Mouse (Mus musculus) neural tube, embryonic 13.5 days (tissue): ENCODE measurements at regions not wholly inside any gene's neighbourhood (a gene's known extent, or its start where the extent isn't known, plus 50 kb on each side); places are given as distances from the start of the nearest gene placed in this dataset.

Source experiments
- ATAC-seq: fragments of 200-750 bp; cut with Nextera tagmentation; 2 replicates; pipeline ENCODE4 v1.8.0; 2017; ENCODE audit warnings: low read depth, mild to moderate bottlenecking, moderate TSS enrichment, moderate library complexity
- H3K27ac ChIP-seq: fragments of 300-500 bp; sonication (generic); replicated peaks from 2 replicates; pipeline ENCODE4 v1.5.1; 2015; ENCODE audit warnings: moderate library complexity, mild to moderate bottlenecking, inconsistent platforms
- H3K27me3 ChIP-seq: fragments of 300-500 bp; sonication (generic); 2 replicates; pipeline ENCODE4 v1.6.1; 2015; ENCODE audit warnings: mild to moderate bottlenecking, inconsistent platforms
- H3K36me3 ChIP-seq: fragments of 300-500 bp; sonication (generic); 2 replicates; pipeline ENCODE4 v1.6.1; 2015; ENCODE audit warnings: mild to moderate bottlenecking, inconsistent platforms
- H3K4me1 ChIP-seq: fragments of 300-500 bp; sonication (generic); replicated peaks from 2 replicates; pipeline ENCODE4 v1.6.1; 2015; ENCODE audit warnings: inconsistent platforms
- H3K4me2 ChIP-seq: fragments of 300-500 bp; sonication (generic); 2 replicates; pipeline ENCODE4 v1.6.1; 2015; ENCODE audit warnings: inconsistent platforms, mild to moderate bottlenecking, moderate library complexity
- H3K4me3 ChIP-seq: fragments of 300-500 bp; sonication (generic); 2 replicates; pipeline ENCODE4 v1.5.1; 2015; ENCODE audit warnings: mild to moderate bottlenecking, inconsistent platforms
- H3K9ac ChIP-seq: fragments of 300-500 bp; sonication (generic); 2 replicates; pipeline ENCODE4 v1.6.1; 2015; ENCODE audit warnings: moderate library complexity, mild to moderate bottlenecking, inconsistent platforms
- H3K9me3 ChIP-seq: fragments of 300-500 bp; sonication (generic); 2 replicates; pipeline ENCODE4 v1.6.1; 2016; ENCODE audit warnings: inconsistent platforms
- WGBS: fragments of 180-500 bp; shearing (Covaris S2); methylation state at CpG from one replicate; pipeline ENCODE4 v1.1.7; 2015; 5-methylcytosine and 5-hydroxymethylcytosine counted together

- WGBS, result 73% methylated on average over 24 of the region's 24 CpGs
- H3K27me3 ChIP-seq, result no peaks in the 10 kb centered on the region
- no peak overlapping the region for H3K9ac ChIP-seq
- ATAC-seq, result no peak
- H3K27ac ChIP-seq, result no peak overlapping the region
- no peak overlapping the region for H3K4me3 ChIP-seq
- no peak overlapping the region for H3K4me2 ChIP-seq
- no peaks in the 10 kb centered on the region for H3K36me3 ChIP-seq
- H3K4me1 ChIP-seq, result no peaks in the 10 kb centered on the region
- no peaks in the 10 kb centered on the region for H3K9me3 ChIP-seq
Measured at GRCm38 (mm10) chr5:138875180-138876076, 55.5 kb downstream of the Gm5294 start.

- no peak overlapping the region for H3K9ac ChIP-seq
- H3K4me2 ChIP-seq, result no peak overlapping the region
- H3K27ac ChIP-seq, result no peak overlapping the region
- ATAC-seq, result no peak
- no peaks in the 10 kb centered on the region for H3K27me3 ChIP-seq
- no peak overlapping the region for H3K4me3 ChIP-seq
- H3K9me3 ChIP-seq, result no peaks in the 10 kb centered on the region
- no peaks in the 10 kb centered on the region for H3K4me1 ChIP-seq
- 46% methylated on average over 9 of the region's 9 CpGs for WGBS
- no peaks in the 10 kb centered on the region for H3K36me3 ChIP-seq
Measured at GRCm38 (mm10) chr5:138881649-138882226, 61.9 kb downstream of the Gm5294 start.

DNA sequence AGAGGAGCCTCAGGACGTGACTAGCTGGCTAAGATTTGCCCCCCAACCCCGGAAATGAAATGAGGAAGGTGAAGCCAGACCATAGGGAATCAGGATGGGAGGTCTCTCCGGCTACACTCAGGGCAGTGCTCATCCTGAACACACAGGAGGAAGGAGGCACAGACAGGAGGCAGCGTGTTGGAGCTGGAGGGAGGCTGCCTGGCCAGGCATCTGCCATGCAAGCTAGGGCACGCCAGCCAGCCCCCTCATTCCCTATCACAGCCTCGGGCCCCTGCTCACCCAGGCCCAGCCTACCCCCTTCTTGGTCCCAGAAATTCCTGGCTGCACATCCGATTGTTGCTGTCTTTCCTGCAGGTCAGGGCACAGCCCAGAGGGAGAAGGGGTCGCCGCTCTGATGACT lies 63.7 kb downstream of the Gm5294 start:
- Histone ChIP-seq H3K4me2 (no peak overlapping the region), H3K27me3 (no peaks in the 10 kb centered on the region), H3K27ac (no peak overlapping the region), H3K36me3 (no peaks in the 10 kb centered on the region), H3K4me3 (no peak overlapping the region), H3K9ac (no peak overlapping the region), H3K9me3 (no peaks in the 10 kb centered on the region), H3K4me1 (no peaks in the 10 kb centered on the region)
- ATAC-seq, result no peak
- 76% methylated on average over 9 of the region's 9 CpGs for WGBS

GRCm38 (mm10) chr5:138885905-138886304 lies 66.0 kb downstream of the Gm5294 start:
- Histone ChIP-seq H3K27ac (no peak overlapping the region), H3K9me3 (no peaks in the 10 kb centered on the region), H3K9ac (no peak overlapping the region), H3K4me1 (no peaks in the 10 kb centered on the region), H3K36me3 (no peaks in the 10 kb centered on the region), H3K27me3 (no peaks in the 10 kb centered on the region), H3K4me2 (no peak overlapping the region), H3K4me3 (no peak overlapping the region)
- 77% methylated on average over 3 of the region's 3 CpGs for WGBS
- no peak for ATAC-seq

DNA sequence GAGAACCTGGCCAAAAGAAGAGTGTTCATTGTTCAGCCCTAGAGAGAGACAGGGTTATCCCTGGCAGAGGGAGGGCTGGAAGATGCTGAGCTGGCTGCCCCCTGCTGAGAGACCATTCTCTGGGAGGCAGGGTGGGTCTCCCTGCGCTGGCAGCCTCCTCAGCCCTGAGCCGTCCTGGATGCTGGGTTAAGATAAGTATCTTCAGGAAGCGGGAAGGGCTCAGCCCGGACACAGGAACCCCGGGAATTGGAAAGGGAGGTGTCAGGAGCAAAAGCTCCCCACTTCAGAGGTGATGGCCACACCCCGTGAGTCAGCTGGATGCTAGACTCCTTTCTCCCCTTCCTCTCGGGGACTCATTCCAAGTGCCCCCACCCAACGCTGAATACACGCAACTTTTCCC lies 68.9 kb downstream of the Gm5294 start:
- 74% methylated on average over 9 of the region's 9 CpGs for WGBS
- no peak overlapping the region for H3K4me2 ChIP-seq
- no peak for ATAC-seq

DNA sequence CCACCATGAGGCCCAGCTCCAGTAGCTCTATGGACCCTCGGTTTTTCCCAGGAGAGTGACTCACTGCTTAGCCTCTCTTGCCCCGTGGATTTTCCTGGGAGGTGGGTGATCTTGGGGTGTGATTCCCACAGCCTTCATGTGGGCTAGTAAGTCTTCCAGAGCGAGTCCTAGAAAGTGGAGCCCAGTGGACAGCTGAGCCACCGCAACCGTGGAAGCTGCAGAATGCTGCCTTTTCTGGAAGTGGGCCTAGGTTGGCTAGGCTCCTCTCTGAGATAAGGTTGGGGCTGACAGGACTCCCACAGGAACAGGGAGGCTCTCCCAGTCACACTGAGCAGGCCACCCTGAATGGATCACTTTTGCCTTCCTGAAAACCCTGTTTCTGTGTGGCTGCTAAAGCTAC lies 69.9 kb downstream of the Gm5294 start:
- H3K4me3 ChIP-seq, result no peak overlapping the region
- WGBS, result 89% methylated on average over 5 of the region's 5 CpGs
- no peak overlapping the region for H3K27ac ChIP-seq
- ATAC-seq, result no peak
- no peaks in the 10 kb centered on the region for H3K36me3 ChIP-seq
- H3K9ac ChIP-seq, result no peak overlapping the region
- H3K27me3 ChIP-seq, result no peaks in the 10 kb centered on the region
- no peaks in the 10 kb centered on the region for H3K4me1 ChIP-seq
- no peak overlapping the region for H3K4me2 ChIP-seq
- no peaks in the 10 kb centered on the region for H3K9me3 ChIP-seq

More for the DNA sequence above, 68.9 kb downstream of the Gm5294 start:
- no peaks in the 10 kb centered on the region for H3K4me1 ChIP-seq
- H3K27ac ChIP-seq, result no peak overlapping the region
- no peaks in the 10 kb centered on the region for H3K27me3 ChIP-seq
- H3K4me3 ChIP-seq, result no peak overlapping the region
- H3K36me3 ChIP-seq, result no peaks in the 10 kb centered on the region
- H3K9ac ChIP-seq, result no peak overlapping the region
- no peaks in the 10 kb centered on the region for H3K9me3 ChIP-seq

DNA sequence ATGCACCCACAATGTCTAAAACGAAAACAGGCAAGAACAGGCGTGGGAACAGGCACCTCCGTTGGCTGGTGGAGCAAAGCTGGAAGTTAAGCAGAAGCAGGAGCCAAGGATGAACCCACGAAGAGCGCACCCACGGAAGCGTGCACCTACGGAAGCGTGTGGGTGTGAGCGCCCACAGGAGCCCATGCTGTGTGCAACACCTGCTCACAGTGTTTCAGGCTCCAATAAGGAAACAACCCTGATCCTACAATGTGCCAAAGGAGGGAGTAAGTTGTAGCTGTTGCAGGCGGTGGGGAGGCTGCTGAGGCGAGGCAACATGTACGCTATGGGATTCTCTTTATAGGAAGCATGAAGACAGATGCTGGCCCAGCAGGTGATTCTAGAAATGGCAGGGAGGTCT lies 74.6 kb downstream of the Gm5294 start:
- 92% methylated on average over 13 of the region's 13 CpGs for WGBS
- Histone ChIP-seq H3K4me2 (no peak overlapping the region), H3K27ac (no peak overlapping the region), H3K4me3 (no peak overlapping the region), H3K9ac (no peak overlapping the region), H3K27me3 (no peaks in the 10 kb centered on the region), H3K9me3 (no peaks in the 10 kb centered on the region), H3K36me3 (no peaks in the 10 kb centered on the region), H3K4me1 (no peaks in the 10 kb centered on the region)
- ATAC-seq, result no peak

GRCm38 (mm10) chr5:138897255-138897654 lies 77.4 kb downstream of the Gm5294 start:
- H3K4me3 ChIP-seq, result no peak overlapping the region
- ATAC-seq, result no peak
- H3K9ac ChIP-seq, result no peak overlapping the region
- H3K36me3 ChIP-seq, result no peaks in the 10 kb centered on the region
- H3K9me3 ChIP-seq, result no peaks in the 10 kb centered on the region
- no peak overlapping the region for H3K27ac ChIP-seq
- no peaks in the 10 kb centered on the region for H3K4me1 ChIP-seq
- H3K27me3 ChIP-seq, result no peaks in the 10 kb centered on the region
- H3K4me2 ChIP-seq, result no peak overlapping the region

DNA sequence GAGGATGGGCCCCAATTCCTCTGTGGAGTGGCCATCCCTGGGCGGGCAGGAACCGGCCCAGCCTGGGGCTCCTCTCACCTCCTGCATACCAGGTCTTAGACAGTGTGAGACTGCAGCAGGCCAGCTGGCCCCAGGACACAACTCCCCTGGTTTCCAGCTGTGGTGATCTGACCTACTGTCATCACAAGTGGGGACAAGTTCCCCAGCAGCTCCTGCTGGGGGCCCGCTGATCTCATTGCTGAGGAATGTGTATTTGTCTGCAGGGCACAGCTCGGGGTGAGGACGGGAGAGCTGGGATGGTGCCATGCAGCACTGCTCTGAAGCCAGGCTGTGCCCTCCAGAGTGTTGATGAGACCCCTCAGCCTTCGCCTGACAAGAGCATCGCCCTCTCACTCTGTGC lies 78.6 kb downstream of the Gm5294 start:
- Histone ChIP-seq H3K4me3 (no peak overlapping the region), H3K9ac (no peak overlapping the region), H3K36me3 (no peaks in the 10 kb centered on the region), H3K4me1 (no peaks in the 10 kb centered on the region), H3K4me2 (no peak overlapping the region), H3K27me3 (no peaks in the 10 kb centered on the region), H3K9me3 (no peaks in the 10 kb centered on the region), H3K27ac (no peak overlapping the region)
- WGBS, result 55% methylated on average over 7 of the region's 7 CpGs
- ATAC-seq, result no peak

GRCm38 (mm10) chr5:138900952-138901599 lies 81.2 kb downstream of the Gm5294 start:
- Histone ChIP-seq H3K9ac (no peak overlapping the region), H3K4me1 (no peaks in the 10 kb centered on the region), H3K4me3 (no peak overlapping the region), H3K27ac (no peak overlapping the region), H3K27me3 (no peaks in the 10 kb centered on the region), H3K36me3 (no peaks in the 10 kb centered on the region), H3K4me2 (no peak overlapping the region), H3K9me3 (no peaks in the 10 kb centered on the region)
- 87% methylated on average over 15 of the region's 15 CpGs for WGBS
- ATAC-seq, result no peak

DNA sequence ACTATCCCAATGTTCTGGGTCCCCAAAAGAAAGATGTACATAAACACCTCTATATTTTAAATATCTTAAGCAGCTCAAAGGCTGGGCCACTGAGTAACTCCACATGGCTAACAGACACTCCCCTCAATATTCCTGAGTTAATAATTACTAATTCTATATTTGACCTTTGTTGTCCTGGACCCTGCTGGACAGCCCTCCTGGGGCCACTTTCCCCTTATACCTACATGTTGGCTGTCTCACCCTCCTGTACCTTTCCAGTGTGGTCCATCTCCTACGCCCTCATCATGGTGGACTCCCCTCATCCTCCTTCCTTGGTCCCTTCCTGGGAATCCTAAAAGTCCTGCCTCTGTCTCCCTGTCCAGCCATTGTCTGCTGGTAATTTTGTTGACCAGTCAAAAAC lies 82.4 kb downstream of the Gm5294 start:
- 91% methylated on average over 1 of the region's 1 CpGs for WGBS
- no peak overlapping the region for H3K4me3 ChIP-seq
- no peaks in the 10 kb centered on the region for H3K9me3 ChIP-seq
- no peak overlapping the region for H3K9ac ChIP-seq
- no peak overlapping the region for H3K4me2 ChIP-seq
- no peaks in the 10 kb centered on the region for H3K36me3 ChIP-seq
- no peak for ATAC-seq
- no peaks in the 10 kb centered on the region for H3K4me1 ChIP-seq
- no peak overlapping the region for H3K27ac ChIP-seq
- H3K27me3 ChIP-seq, result no peaks in the 10 kb centered on the region

DNA sequence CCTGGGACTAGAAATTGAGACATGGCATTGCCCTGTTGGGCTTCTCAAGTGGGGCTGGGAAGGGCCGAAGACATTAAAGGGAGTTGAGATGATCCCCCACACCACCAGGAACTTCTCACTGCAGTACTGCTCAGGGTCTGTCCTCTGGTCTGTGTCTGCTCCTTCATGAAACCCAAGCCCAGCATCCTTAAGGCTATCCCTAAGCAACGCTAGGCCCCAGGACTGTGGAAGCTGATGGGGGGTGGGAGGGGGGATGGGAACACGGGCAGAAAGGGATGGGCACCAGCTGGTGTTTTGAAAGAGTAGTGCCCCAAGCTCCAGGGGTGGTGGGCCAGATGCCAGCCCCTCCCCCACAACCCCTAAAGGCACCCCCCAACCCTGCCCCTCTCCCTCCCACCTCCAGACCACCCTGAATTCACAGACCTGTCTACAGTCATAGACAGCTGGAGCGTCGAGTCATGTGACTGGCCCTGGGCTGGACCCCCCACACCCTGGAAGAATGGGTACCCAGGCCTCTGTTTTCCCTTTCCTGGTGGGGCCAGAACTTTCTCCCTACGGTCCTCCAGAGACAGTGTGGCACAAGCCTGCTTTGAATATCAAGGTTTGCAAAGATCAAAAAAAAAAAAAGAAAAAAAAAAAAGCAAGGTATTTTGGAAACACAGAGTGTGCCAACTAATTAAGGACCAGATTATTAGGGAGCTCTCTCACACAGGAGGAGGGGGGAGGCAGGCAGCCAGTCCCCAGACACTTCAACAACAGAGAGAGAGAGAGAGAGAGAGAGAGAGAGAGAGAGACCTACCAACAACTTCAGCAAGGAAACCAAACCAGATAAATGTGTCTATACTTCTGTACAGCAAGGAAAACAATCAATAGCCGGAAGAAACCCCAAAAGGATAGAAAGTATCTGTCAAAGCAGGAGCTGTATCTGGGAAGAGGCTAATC lies 85.1 kb downstream of the Pdgfa start:
- peak; percentile 77 for ATAC-seq
- no peaks in the 10 kb centered on the region for H3K9me3 ChIP-seq
- WGBS, result 51% methylated on average over 7 of the region's 7 CpGs
- no peaks in the 10 kb centered on the region for H3K36me3 ChIP-seq
- peaks cover 24% of the 10 kb centered on the region for H3K4me1 ChIP-seq
- no peak overlapping the region for H3K9ac ChIP-seq
- no peaks in the 10 kb centered on the region for H3K27me3 ChIP-seq
- no peak overlapping the region for H3K27ac ChIP-seq
- no peak overlapping the region for H3K4me2 ChIP-seq
- no peak overlapping the region for H3K4me3 ChIP-seq
